Mouse (Mus musculus): Measurements from ENCODE around the gene Cpz.

The Cpz gene

GRCm38 (mm10) chr5:35525469-35526123 lies at the start of gene Cpz:
Gene Cpz (minus strand): TSS chr5:35525698.
- DNase-seq (ENCODE audit: low spot score) = peak; percentile 88

- DNase-seq (ENCODE audit: low spot score) = peak; percentile 97
Observed at GRCm38 (mm10) chr5:35574653-35575599, 49.4 kb upstream of the Cpz start, which contains the start of gene Trmt44. Gene Trmt44 (minus strand): TSS chr5:35575070.

GRCm38 (mm10) chr5:35571546-35571945 lies 46.0 kb upstream of the Cpz start:
- no peak for DNase-seq (ENCODE audit: low spot score)

GRCm38 (mm10) chr5:35566632-35567031 lies 41.1 kb upstream of the Cpz start:
- DNase-seq (ENCODE audit: low spot score) = no peak

GRCm38 (mm10) chr5:35565217-35565616 lies 39.7 kb upstream of the Cpz start:
- no peak for DNase-seq (ENCODE audit: low spot score)

- DNase-seq (ENCODE audit: low spot score) = peak; percentile 81
Observed at GRCm38 (mm10) chr5:35563449-35563848, 38.0 kb upstream of the Cpz start.

- DNase-seq (ENCODE audit: low spot score) = no peak
Observed at GRCm38 (mm10) chr5:35562616-35563015, 37.1 kb upstream of the Cpz start.

- no peak for DNase-seq (ENCODE audit: low spot score)
Observed at GRCm38 (mm10) chr5:35559447-35559846, 33.9 kb upstream of the Cpz start.

- peak; percentile 41 for DNase-seq (ENCODE audit: low spot score)
Observed at GRCm38 (mm10) chr5:35557946-35558621, 32.6 kb upstream of the Cpz start.

GRCm38 (mm10) chr5:35556393-35556792 lies 30.9 kb upstream of the Cpz start:
- DNase-seq (ENCODE audit: low spot score) = no peak

GRCm38 (mm10) chr5:35552838-35553539 lies 27.5 kb upstream of the Cpz start:
- DNase-seq (ENCODE audit: low spot score) = no peak

GRCm38 (mm10) chr5:35551855-35552837 lies 26.6 kb upstream of the Cpz start:
- DNase-seq (ENCODE audit: low spot score) = no peak

- DNase-seq (ENCODE audit: low spot score) = no peak
Observed at GRCm38 (mm10) chr5:35546127-35546526, 20.6 kb upstream of the Cpz start.

GRCm38 (mm10) chr5:35541059-35541790 lies 15.7 kb upstream of the Cpz start:
- peak; percentile 41 for DNase-seq (ENCODE audit: low spot score)

- peak; percentile 14 for DNase-seq (ENCODE audit: low spot score)
Observed at GRCm38 (mm10) chr5:35540555-35540954, 15.1 kb upstream of the Cpz start.

GRCm38 (mm10) chr5:35539576-35539975 lies 14.1 kb upstream of the Cpz start:
- DNase-seq (ENCODE audit: low spot score) = no peak

GRCm38 (mm10) chr5:35538022-35538421 lies 12.5 kb upstream of the Cpz start:
- DNase-seq (ENCODE audit: low spot score) = no peak

- DNase-seq (ENCODE audit: low spot score) = no peak
Observed at GRCm38 (mm10) chr5:35537474-35537873, 12.0 kb upstream of the Cpz start.

- DNase-seq (ENCODE audit: low spot score) = peak; percentile 19
Observed at GRCm38 (mm10) chr5:35536271-35536670, 10.8 kb upstream of the Cpz start.

- DNase-seq (ENCODE audit: low spot score) = peak; percentile 84
Observed at GRCm38 (mm10) chr5:35531586-35531985, 6.1 kb upstream of the Cpz start.
